Mouse (Mus musculus) left cerebral cortex, adult 11 months (tissue): ENCODE results near the gene Wfikkn1.
"Not testable (repeated sequence)": the region's sequence is repeated elsewhere in the genome, so short reads cannot be mapped to it uniquely, and the experiment has no call there.

ENCODE experiments used
- DNase-seq: peaks from one replicate; pipeline ENCODE4 v3.0.0; 2022; ENCODE audit warnings: low spot score

The Wfikkn1 gene

GRCm38 (mm10) chr17:25885636-25886035 is 5.0 kb upstream of the Wfikkn1 start:
- DNase-seq, result no peak

GRCm38 (mm10) chr17:25883824-25884223 is 3.2 kb upstream of the Wfikkn1 start:
- DNase-seq, result no peak

GRCm38 (mm10) chr17:25883268-25883667 is 2.6 kb upstream of the Wfikkn1 start:
- no peak for DNase-seq

DNA sequence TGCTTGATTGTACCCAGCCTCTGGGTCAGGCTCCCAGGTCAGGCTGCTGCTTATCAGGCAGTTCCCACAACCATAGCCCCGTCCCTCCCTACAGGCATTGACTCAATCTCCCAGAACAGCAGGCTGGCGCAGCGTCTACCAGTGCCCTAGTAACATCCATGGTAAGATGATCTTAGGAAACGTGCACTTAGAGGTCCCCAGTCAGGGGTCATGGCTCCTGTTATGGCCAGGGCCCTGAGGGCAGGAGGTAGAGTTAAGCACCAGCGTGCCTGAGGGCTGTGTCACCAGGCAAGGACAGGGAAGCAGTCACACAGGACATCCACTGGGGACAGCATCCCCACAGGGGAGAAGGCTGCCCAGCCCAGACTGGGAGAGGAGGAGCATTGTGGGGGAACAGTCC is 1.6 kb upstream of the Wfikkn1 start:
- no peak for DNase-seq

DNA sequence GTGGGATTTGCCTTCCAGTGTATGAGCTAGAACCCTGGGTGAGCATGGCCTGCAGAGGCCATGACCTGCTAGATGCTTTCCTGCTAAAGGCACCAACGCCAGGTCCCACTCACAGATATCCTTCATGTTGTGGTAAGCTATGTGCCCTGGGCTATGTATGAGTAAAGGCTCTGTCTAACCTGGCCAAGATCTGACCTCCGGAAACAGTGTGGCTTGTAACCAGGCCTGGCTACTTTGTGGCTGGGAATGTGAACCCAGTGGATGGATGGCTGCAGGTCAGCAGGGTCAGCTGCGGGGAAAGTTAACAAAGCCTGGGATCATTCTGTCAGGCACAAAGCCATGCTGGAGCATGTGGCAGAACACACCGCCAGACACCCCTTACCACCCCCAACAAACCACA is 1.0 kb upstream of the Wfikkn1 start:
- no peak for DNase-seq

DNA sequence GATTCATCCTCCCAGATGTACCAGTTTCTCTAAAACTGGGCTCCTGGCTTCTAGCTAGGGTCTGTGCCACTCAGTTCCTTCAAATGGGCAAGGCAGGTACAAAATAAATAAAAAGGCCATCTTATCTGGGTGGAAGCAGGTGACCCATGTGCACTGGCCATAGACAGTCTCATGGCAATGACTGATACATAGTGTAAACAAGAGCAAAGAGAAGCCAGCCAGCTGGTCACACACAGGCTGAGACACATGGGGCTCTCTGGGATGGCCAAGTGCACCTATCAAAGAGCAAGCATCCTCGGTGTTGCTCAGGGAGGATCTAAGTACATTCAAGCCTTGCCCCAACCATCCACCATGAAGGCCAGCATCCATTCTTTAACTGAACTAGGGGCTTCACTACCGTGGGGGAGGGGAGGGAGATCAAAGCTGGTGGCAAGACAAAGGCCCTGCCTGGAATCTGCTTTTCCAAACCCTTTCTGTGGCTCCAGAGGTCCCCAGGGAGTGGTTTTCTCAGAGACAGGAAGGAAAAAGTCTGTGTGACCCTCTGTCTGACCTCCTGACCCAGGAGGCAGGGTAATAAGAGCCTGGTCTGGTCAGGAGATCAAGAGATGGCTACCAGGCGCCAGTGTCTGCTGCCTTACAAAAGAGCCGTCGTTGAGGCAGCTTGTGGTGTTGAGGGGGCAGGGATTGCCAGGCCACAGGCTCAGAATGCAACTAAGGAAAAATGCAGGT is 419 bp upstream of the Wfikkn1 start:
- DNase-seq, result no peak

DNA sequence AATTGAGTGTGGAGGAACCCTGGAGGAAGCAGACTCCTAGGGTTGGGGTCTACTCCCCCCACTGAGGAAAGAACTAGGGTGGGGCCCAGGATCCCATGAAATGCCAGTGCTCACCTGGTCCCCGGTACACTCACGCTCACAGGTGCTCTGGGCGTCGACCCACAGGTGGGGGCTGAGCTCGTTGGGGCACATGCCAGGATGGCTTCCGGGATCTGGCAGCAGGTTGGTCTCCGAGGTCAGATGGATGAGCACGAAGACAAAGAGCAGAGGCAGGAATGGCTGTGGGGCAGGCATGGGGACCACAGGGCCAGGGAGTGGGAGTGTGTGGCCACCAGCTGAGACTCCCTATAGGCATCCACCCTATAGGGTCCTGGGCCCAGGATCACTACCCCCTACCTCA is 908 bp downstream of the Wfikkn1 start:
- DNase-seq, result no peak

DNA sequence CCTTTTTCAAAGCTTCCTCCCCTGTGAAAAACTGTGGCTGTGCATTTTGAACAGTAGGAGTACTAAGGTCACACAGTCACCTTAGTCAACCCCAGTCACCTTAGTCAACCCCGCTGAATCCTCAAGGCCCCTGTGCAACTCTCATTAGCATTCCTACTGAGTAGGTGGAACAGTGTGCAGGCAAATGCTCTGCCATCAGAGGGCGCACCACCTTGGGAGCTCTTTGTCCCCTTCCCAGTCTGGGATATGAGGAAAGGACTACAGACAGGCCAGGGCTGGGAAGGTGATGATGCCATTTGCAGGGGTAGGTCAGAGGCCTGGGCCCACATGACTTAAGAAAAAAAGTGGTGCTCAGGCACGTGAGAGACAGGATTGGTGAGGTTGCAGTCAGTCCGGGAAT is 1.4 kb downstream of the Wfikkn1 start:
- no peak for DNase-seq

- no peak for DNase-seq
Measured at GRCm38 (mm10) chr17:25878611-25879180, 2.0 kb downstream of the Wfikkn1 start.

DNA sequence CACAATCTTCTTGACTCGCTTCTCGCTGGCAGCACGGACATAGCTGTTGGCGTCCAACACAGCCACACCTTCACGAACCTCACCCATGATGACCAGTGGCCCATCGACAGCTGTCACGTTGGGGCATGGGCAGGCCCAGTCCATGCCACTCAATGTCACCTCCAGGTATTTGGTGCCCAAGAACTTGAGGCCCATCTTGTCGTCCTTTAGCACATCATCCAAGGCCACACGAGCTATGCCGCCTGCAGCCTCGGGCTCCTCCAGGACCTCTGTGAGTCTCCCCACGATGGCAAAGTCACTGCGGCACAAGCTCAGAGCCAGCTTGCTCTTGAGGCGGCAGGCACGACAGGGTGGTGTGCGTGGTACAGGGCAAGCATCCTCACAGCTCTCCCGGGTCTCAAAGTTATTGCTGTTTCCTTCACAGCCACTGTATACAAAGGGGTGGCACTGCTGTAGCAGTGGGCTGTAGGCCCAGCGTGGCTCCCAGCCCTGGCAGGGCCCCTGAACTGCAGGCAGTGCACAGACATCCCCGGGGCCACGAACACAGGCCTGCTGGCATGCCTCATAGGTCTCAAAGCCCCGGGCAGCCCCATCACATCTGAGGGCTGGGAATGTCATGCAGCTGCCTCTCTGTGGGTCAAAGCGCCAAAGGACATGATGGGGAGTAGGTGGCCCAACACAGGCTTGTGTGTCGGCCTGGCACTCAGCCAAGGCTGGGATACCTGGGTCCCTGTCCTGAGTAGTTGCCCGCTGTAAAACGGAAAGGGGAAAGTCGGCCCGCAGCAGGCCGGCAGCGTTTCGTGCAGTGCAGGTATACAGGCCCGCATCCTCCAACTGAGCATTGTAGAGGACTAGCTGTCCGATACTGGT is 2.7 kb downstream of the Wfikkn1 start:
- no peak for DNase-seq

GRCm38 (mm10) chr17:25877025-25877424 is 3.6 kb downstream of the Wfikkn1 start:
- DNase-seq, result no peak

DNA sequence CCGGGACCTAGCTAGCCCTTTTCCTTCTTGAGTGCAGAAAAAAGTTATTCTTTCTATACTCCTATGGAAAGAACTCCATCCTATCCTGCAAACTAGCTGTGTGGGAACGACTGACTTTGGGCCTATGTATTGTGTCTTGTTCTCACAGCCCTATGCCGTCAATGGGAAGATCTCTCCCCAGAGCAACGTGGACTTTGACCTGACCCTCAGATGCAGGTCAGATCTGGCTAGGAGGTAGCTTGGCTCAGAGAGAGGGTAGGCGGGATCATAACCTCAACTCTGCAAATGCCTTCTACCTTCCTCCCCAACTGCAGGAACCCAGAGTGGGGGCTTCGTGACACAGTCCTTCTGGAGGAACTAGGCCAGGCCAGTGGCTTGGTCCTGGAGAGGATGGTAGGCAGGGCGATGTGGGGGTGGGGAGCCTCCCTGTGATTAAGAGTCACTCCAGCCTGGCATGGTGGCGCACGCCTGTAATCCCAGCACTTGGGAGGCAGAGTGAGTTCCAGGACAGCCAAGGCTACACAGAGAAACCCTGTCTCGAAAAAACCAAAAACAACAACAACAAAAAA is 4.2 kb downstream of the Wfikkn1 start:
- DNase-seq, result no peak

DNA sequence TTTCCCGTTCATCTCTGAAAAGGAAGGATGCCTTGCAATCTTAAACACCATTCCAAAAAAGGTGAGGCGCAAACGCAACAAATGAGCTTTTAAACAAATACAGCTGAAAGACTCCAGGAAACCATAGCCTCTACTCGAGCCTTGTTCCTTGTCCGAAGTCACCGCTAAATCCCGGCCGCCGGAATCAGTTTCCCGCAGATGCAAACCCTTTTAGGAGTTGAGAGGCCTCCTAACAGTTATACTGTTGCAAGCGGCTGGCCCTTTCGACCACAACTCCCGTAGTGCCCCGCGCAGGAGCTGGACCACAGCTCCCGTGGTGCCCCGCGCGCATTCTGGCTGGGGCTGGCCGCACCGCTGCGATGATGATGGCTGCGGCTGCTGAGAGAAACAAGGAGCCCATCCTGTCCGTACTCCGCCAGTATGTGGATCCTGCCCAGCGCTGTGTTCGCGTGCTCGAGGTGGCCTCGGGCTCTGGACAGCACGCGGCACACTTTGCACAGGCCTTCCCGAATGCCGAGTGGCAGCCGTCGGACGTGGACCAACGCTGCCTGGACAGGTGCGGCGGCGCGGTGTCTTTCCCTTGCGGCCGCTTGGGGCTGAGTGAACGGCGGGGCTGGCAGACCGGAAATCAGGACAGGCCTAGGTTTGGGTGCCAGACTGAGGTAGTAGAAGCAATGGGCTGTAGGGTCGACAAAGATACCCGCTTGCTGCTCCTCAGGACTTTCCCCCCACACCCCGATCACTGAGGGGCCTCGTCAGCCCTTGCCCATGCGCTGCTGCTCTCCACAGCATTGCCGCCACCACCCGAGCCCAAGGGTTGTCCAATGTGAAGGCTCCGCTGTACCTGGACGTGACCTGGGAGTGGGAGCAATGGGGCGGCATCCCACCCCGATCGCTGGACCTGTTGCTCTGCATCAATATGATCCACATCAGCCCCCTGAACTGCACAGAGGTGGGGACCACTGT is 5.2 kb downstream of the Wfikkn1 start:
- DNase-seq, result peak; percentile 85

GRCm38 (mm10) chr17:25874721-25875170 is 5.9 kb downstream of the Wfikkn1 start, which contains the start of gene Mettl26:
TSS of gene Mettl26 (plus strand) at chr17:25875074.
- peak; percentile 94 for DNase-seq

GRCm38 (mm10) chr17:25874148-25874720 is 6.4 kb downstream of the Wfikkn1 start:
- no peak for DNase-seq

DNA sequence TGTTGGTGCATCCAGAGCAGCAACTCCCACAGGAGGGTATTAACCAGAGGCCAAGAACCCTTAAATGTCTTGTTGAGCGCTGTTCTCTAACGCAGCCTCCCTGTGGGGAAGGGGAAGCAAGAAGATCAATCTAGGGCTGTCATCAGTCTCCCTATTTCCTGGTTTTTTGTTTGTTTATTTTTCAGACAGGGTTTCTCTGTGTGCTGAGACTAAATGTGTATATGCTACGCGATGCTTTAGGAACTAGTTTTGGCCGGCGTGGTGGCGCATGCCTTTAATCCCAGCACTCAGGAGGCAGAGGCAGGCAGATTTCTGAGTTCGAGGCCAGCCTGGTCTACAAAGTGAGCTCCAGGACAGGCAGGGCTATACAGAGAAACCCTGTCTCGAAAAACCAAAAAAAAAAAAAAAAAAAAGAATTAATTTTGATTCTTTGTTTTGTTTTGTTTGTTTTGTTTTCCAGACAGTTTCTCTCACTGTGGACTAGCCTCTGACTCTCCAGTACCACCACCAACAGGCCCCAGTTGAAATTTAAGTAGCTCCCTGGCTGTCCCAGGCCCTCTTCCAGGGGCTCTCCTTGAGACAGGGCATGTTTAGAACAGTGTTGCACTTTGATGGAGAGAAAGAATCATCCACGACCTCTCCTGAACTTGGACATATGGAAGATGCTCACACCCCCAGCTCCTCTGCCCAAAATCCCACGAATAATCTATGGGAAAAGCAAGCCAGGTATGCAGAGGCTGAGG is 7.1 kb downstream of the Wfikkn1 start:
- DNase-seq, result no peak

DNA sequence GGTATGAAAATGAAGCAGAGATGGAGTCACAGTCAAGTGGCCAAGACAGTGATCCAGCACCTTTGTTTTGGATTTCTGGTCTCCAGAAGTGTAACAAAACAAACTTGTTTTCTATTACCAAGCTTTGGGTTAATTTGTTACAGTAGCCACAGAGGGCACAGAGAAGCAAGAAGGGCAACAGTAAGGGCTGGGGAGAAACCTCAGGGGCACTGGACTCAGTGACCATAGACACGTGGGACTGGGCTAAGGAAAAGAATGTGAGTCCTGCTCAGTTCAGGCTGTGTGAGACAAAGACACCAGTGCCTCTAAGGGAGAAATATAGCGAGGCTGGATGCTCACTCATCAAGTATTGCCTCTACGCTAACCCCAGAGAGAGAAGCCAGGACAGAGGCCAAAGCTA is 8.0 kb downstream of the Wfikkn1 start:
- no peak for DNase-seq

DNA sequence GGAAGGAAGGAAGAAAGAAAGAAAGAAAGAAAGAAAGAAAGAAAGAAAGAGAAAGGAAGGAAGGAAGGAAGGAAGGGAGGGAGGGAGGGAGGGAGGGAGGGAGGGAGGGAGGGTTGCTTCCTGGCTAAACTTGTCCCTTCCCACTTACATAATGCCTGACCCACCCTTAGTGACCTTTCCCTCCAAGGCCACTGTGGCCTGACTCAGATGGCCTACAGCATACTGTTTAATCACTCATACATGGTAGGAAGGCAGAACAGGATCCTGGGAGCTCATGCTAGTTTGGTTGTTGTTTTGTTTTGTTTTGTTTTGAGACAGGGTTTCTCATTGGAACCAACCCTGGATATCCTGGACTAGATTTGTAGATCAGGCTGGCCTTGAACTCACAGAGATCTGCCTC is 9.1 kb downstream of the Wfikkn1 start:
- DNase-seq, result not testable (repeated sequence)

- DNase-seq, result no peak
Measured at GRCm38 (mm10) chr17:25869954-25870353, 10.7 kb downstream of the Wfikkn1 start.

- DNase-seq, result no peak
Measured at GRCm38 (mm10) chr17:25869498-25869897, 11.2 kb downstream of the Wfikkn1 start.
